Mouse (Mus musculus) ES-E14 (cell line): ENCODE data around the gene Ahcyl2.
"Not testable (repeated sequence)": the region's sequence is repeated elsewhere in the genome, so short reads cannot be mapped to it uniquely, and the experiment has no call there.

Experiments used
- HCFC1 ChIP-seq: IDR thresholded peaks from 2 replicates; pipeline ENCODE4 v1.6.1; 2012; ENCODE audit warnings: low read length, inconsistent platforms, borderline replicate concordance; ENCODE audit not compliant: insufficient read depth
- MAFK ChIP-seq: IDR thresholded peaks from 2 replicates; pipeline ENCODE4 v1.6.1; 2014; ENCODE audit warnings: mild to moderate bottlenecking, low read depth, low read length, inconsistent platforms; ENCODE audit not compliant: insufficient read depth
- ZNF384 ChIP-seq: IDR thresholded peaks from 2 replicates; pipeline ENCODE4 v1.6.1; 2012; ENCODE audit warnings: low read depth, low read length, inconsistent platforms

DNA sequence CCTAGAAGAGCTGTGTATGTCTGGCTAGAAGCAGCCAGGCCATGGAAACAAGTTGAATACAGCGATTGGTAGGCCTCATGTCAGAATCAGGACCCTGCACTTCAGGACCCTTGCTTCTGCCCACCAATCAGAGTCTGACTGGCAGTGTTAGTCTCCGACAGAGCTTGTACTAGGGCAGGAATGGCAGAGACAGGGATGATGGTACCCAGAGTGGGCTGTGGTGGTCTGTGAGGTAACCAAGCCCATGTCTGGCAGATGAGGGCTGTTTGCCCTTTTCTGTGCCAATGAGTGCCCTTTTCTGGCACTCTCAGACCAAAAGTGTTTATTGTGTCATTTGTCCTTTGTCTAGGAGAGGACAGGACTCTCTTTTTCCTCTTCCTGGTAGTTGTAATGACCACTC lies 7.4 kb upstream of the Ahcyl2 start:
- not testable (repeated sequence) for TF ChIP-seq MAFK, ZNF384, HCFC1
